Mouse (Mus musculus): ENCODE measurements around the gene Lclat1.

DNA sequence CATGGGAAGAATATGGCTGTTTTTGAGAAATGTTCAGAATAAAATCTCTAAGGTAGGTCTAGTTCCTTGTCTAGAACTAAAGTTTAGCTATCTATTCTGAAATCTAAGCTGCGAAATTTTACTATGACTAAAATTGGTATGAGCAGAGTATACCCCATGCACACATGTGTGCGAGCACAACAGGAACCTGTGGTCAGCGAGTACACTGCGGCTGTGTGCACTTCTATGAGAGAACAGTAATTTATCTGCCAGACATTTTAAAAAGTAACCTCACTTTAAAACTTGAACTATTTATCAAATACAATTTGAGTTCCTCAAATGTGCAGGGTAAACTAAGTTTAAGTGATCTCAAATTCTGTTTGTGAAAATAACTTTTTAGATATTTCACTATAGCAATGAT lies 34.2 kb downstream of the Lclat1 start:
- TF ChIP-seq CTCF (IDR thresholded peaks at IDR 0.05): no peak
- TF ChIP-seq EP300 (IDR thresholded peaks at IDR 0.05; ENCODE audit: insufficient read depth, low read depth, low read length): no peak
- TF ChIP-seq POLR2A (IDR thresholded peaks at IDR 0.05; ENCODE audit: insufficient read depth, low read depth, low read length): no peak

Measured in heart, adult 2 months (tissue).